Mouse (Mus musculus) gastrocnemius, adult 8-10 months (tissue): ENCODE results near the gene Prrt2. TPM values are rescaled to one million over a fixed set of nuclear protein-coding genes. Genes with fewer than 3 reads are reported as not detected.

Experiments used
- DNase-seq, 2 experiments: peaks; one replicate each; pipeline ENCODE4 v3.0.0; 2022; ENCODE audit warnings: low spot score in 2 of 2
- total RNA-seq, 4 experiments: library from RNA; stranded (reverse); gene quantifications; 2 replicates each; pipeline ENCODE4 v1.2.4; 2022

The Prrt2 gene
- total RNA-seq = under 1 TPM in 3 of 4 experiments, not detected in 1; 0.31 to 0.72 (median 0.65) TPM

GRCm38 (mm10) chr7:127020901-127021562 lies at the start of gene Prrt2, which contains the start of gene Gm42742:
Prrt2 (minus strand) TSS chr7:127021211.
Gm42742 (minus strand) TSS chr7:127021097.
- DNase-seq = peak in 1 of 2 experiments; percentile 45

GRCm38 (mm10) chr7:127066317-127066716 lies 45.3 kb upstream of the Prrt2 start:
- no peak for DNase-seq

GRCm38 (mm10) chr7:127065538-127065937 lies 44.5 kb upstream of the Prrt2 start:
- DNase-seq = no peak

DNA sequence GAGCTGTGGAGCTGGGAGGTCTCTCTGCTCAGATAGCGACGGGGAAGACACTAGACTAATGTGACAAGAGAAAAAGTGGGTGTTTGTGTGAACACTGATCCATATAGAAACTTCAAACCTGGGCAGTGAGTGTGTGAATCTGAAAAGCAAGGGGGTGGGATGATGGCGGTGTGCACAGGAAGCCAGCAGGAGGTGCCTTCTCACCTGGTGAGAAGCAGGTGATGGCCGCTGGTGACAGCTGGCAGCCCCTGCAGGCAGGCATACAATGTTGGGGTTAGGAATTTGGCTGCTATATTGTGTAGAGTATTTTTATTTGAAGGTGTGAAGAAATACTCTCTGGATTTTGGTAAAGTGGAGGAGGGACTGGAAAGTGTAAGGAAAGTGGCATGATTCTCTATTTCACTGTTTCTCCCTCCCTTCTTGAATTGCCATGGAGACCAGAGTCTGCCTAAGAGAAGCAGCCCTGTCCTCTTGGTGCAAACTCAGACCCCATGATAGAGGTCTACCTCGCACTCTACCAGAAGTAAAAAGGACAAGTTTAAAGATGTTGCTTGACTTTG lies 34.1 kb upstream of the Prrt2 start:
- DNase-seq = no peak

GRCm38 (mm10) chr7:127041851-127042672 lies 21.1 kb upstream of the Prrt2 start, which contains the start of gene Kif22:
Kif22 (minus strand) TSS chr7:127042471.
- peak; percentile 76 to 85 for DNase-seq

DNA sequence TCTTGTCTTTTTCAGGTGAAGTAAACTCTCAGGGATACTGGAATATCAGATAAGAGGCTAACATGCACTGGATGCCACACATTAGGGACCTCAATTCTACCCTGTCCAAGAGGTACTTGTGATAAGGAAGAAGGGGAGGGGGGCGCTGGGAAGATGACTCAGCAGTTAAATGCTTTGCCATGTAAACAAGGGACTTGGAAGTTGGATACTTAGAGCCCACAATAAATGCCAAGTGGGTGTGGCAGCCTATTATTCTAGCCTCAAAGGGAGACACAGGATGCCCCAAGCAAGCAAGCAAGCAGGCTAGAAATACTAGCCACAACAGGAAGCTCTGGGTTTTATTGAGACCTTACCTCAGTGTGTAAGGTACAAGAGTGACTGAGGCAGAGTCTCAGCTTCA lies 10.2 kb upstream of the Prrt2 start:
- no peak for DNase-seq

DNA sequence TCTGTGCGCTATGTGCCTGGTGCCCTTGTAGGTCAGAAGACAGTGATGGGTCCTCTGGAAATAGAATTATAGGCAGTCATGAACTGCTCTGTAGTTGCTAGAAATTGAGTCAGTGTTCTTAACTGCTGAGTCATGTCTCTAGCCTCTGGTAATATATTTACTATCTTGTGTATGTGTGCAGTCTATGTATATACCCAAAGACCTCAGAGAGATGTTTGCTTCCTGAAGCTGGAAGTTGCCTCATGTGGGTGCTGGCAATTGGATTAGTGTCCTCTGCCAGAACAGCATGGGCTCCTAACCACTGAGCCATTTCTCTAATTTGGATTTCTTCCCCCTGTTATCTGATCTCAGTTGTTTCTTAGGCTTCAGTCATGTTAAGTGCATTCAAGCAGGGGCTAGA lies 9.2 kb upstream of the Prrt2 start:
- DNase-seq = no peak

DNA sequence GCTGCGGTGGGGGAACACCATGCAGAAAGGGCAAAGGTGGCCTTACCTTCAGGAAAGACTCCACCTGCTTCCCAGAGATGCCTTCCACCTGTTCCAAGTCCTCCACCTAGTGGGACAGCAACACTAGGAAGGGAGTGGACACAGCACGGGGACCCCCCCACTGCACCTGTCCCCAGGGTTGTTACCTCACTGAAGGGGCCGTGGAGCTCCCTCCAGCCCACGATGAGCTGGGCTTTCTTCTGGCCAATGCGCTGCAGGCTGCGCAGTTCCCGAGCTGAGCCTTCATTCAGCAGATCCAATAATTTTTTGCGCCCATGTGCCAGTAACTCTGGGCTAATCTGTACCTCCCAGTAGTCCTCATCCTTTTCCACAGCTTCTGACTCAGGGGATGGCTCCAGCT lies 6.9 kb upstream of the Prrt2 start:
- DNase-seq = no peak

DNA sequence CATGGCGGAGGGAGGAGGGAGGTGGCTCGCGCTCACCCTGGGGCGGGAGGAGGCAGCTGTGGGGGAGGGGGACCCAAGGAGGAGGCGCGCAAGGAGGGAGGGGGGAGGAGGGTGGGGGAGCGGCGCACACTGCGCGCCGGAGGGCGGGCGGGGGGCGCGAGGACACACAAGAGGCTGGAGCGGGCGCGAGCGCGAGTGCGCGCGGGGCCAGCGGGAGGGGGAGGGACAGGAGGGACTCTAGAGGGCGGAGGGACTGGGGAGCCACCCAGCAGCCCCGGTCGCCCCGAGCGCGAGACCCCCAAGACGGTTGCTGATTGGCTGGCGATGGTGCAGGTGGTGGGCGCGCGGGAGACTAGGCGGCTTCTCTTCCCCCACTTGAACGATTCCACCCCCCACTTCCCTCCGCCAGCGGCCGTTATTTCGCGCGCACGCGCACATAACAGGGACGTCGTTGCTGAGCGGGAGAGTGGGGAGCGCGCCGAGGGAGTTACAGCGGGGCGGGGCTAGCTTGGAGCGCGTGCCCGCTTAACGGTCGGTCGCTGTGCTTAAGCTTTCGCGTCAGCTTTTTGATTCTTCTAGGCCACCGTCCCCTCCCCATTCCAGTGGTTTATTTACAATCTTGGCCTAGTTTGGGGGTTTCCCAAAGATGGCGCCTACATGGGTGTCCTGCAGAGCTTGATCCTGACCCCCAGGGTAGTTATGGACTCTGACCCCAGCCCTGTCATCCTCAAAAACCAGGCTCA lies 6.1 kb upstream of the Prrt2 start, which contains the start of gene Maz:
Gene Maz, minus strand, starts transcription at position 54 of the 743 bp plus-strand sequence.
- peak; percentile 99 for DNase-seq

DNA sequence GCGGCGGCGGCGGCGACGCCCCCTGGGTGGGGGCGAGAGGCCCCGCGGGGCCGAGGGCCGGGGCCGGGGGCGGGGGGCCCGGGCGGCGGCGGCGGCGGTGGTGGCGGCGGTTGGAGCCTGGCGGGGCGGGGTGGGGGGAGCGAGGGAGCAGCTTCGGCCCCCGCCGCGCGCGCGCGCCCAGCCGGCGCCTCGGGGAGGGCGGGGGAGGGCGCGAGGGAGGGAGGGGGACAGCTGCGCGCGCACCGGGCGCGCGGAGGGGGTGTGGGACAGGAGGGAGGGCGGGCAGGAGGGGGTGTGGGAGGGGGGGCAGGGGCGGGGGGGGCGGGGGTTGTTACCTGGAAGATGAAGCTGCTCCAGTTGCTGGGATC lies 5.6 kb upstream of the Prrt2 start:
- DNase-seq = no peak

DNA sequence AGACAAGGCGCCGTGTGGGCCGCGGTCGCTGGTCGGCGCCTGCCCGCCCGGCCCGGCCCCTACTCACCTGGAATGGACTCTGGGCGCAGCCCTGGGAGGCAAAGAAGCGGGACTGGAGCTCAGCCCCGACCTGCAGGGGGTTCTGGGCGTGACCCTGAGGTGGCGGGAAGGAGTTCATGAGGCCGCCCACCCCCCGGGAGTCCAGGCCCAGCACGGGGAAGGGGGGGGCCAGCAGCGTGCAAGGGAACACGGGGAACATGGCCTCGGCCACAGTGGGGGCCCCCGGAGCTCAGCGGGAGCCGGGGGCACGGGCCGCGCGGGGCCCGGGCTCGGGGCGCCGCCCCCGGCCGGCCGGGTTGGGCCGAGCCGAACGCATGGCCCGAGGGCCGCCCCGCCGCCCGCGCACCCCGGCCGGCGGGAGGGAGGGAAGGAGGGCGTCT lies 5.2 kb upstream of the Prrt2 start:
- peak; percentile 50 to 62 for DNase-seq

GRCm38 (mm10) chr7:127025556-127026160 lies 4.6 kb upstream of the Prrt2 start:
- no peak for DNase-seq

- DNase-seq = peak; percentile 49 to 70
Measured at GRCm38 (mm10) chr7:127024755-127025555, 3.9 kb upstream of the Prrt2 start.

GRCm38 (mm10) chr7:127023896-127024690 lies 3.1 kb upstream of the Prrt2 start:
- no peak for DNase-seq

DNA sequence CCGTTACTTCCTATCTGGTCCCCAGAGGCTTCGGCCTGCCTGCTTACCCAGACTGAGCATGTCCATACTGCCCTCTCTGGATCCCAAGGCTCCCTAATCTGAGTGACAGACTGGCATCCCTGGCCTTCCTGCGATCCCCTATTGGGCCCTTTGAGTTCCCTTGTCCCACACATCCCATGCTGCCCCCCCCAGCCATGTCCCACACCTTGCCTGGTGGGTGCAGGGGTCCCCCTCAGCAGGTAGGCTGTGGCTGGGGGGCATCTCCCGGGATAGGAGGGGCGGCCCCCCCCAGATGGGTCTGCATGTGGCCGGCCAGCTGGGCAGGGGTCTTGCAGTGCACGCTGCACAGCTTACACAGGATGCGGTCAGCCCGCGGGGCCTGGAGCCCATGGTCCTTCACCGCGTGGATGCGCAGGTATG lies 2.3 kb upstream of the Prrt2 start:
- DNase-seq = no peak

DNA sequence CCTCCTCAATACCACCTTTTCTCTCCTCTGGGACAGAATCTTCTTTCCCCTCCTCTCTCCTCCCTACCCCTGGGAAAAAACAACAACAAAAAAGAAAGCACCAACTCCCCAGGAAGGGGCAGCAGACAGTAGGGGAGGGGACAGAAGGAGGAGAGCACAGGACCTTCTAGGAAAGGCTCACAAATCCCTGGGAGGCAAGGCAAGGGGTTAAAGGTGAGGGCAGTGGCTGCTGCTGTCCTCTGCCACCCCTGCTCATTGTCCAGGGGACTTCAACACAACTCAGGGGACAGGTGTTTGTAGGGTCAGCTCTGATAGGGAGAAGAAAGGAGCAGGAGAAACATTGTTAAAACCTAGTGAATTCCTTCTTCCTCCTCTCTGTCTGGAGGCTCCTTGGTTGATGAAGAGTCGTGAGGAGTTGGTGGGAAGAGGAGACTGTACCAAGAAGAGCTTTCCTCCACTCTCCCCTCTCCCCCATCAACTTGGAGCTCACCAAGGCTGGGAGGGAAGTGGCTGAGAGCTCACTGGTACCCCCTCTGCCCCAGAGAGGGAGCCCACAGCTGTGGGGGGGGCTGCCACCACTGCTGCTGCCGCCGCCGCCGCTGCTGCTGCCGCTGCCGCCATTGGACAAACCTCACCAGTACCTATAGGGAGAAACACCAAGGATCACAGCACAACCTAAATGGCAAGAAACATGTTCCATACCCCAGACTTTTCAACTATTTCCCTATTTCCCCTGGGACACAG lies 1.7 kb upstream of the Prrt2 start:
- DNase-seq = no peak

DNA sequence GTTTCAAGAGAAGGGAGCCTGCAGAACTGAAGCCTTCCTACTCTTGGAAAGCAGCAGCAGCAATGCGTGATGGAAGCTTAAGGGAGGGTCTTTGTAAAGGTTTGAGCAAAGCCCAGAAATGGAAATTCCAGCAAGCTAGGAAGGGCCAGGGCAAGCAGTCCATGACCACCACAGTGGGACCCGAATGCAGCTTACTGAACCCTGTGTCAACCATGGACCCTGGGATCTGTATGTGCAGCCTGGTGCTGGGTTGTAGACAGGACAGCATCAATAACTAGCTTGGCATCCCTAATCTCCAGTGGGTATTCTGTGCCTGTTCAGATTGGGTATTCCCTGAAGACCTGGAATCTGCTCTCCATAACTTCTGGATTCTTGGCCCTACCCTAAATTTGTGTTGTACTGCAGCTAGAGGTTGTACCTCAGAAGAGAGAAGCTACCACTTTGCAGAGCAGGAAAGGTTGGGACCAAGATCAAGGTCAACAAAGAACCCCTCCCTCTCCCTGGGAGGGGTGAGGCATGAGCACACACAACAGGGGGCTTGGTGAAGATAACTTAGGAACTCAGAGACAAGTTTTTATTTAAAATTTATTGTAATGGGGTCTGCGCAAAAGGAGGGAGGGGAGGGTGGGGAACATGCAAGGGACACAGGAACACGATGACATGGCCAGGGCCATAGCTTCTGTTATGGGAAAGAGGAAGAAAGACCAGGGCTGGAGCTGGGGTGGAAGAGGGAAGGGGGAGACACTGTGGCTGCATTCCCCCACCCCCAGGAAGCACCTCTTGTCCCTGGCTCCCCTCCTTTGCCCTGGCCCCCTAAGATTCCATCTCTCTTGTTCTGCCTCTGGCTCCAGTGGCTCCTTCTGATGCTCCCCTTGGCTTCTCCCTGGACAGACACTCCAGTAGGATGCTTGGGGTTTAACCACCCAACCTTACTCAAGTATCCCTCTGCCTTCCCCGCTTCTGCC lies 834 bp upstream of the Prrt2 start:
- DNase-seq = no peak
